Mouse (Mus musculus) hindlimb bud, embryonic 11.5 days (tissue): ENCODE results near the gene Cdh23.

Experiments used
- DNase-seq: peaks from one replicate; pipeline ENCODE4 v3.0.0-alpha.2; 2012; ENCODE audit warnings: low read depth, low spot score; ENCODE audit errors: extremely low spot score

Gene Cdh23

GRCm38 (mm10) chr10:60708837-60709236 is 12.5 kb upstream of the Cdh23 start:
- DNase-seq, result no peak

- DNase-seq, result no peak
Measured at GRCm38 (mm10) chr10:60706268-60706667, 10.0 kb upstream of the Cdh23 start.

- no peak for DNase-seq
Measured at GRCm38 (mm10) chr10:60705134-60705533, 8.8 kb upstream of the Cdh23 start.

GRCm38 (mm10) chr10:60697775-60698174 is 1.5 kb upstream of the Cdh23 start:
- DNase-seq, result no peak

- peak; percentile 3 for DNase-seq
Measured at GRCm38 (mm10) chr10:60696975-60697374, 685 bp upstream of the Cdh23 start.

GRCm38 (mm10) chr10:60691671-60692390 is 4.5 kb downstream of the Cdh23 start:
- no peak for DNase-seq

- no peak for DNase-seq
Measured at GRCm38 (mm10) chr10:60690960-60691359, 5.3 kb downstream of the Cdh23 start.

GRCm38 (mm10) chr10:60689396-60689795 is 6.9 kb downstream of the Cdh23 start:
- no peak for DNase-seq

- DNase-seq, result peak; percentile 10
Measured at GRCm38 (mm10) chr10:60687011-60687776, 9.1 kb downstream of the Cdh23 start.

- no peak for DNase-seq
Measured at GRCm38 (mm10) chr10:60686641-60686975, 9.7 kb downstream of the Cdh23 start.

GRCm38 (mm10) chr10:60685764-60686640 is 10.3 kb downstream of the Cdh23 start:
- DNase-seq, result no peak

GRCm38 (mm10) chr10:60678926-60679325 is 17.4 kb downstream of the Cdh23 start:
- no peak for DNase-seq

GRCm38 (mm10) chr10:60677319-60677718 is 19.0 kb downstream of the Cdh23 start:
- DNase-seq, result no peak

- DNase-seq, result no peak
Measured at GRCm38 (mm10) chr10:60670166-60670565, 26.1 kb downstream of the Cdh23 start.

- no peak for DNase-seq
Measured at GRCm38 (mm10) chr10:60668591-60668990, 27.7 kb downstream of the Cdh23 start.

GRCm38 (mm10) chr10:60660986-60661385 is 35.3 kb downstream of the Cdh23 start:
- DNase-seq, result no peak

- no peak for DNase-seq
Measured at GRCm38 (mm10) chr10:60659450-60660020, 36.8 kb downstream of the Cdh23 start.

- DNase-seq, result no peak
Measured at GRCm38 (mm10) chr10:60658176-60658575, 38.1 kb downstream of the Cdh23 start.

GRCm38 (mm10) chr10:60653675-60654074 is 42.6 kb downstream of the Cdh23 start:
- DNase-seq, result no peak

GRCm38 (mm10) chr10:60653106-60653505 is 43.2 kb downstream of the Cdh23 start:
- no peak for DNase-seq

GRCm38 (mm10) chr10:60644079-60644641 is 52.1 kb downstream of the Cdh23 start:
- no peak for DNase-seq
